Mouse (Mus musculus) neural tube, embryonic 14.5 days (tissue): Measurements from ENCODE around the gene Pcare. TPM values are rescaled to one million over a fixed set of nuclear protein-coding genes. Genes with fewer than 3 reads are reported as not detected.

Source experiments
- ATAC-seq: fragments of 200-750 bp; cut with Nextera tagmentation; 2 replicates; pipeline ENCODE4 v1.8.0; 2017; ENCODE audit warnings: low read depth, mild to moderate bottlenecking, moderate TSS enrichment, moderate library complexity
- H3K27ac ChIP-seq: fragments of 300-500 bp; sonication (generic); 2 replicates; pipeline ENCODE4 v1.5.1; 2014; ENCODE audit warnings: low read depth, mild to moderate bottlenecking, control low read depth, low read length, moderate library complexity, mixed read lengths
- H3K27me3 ChIP-seq: fragments of 300-500 bp; sonication (generic); 2 replicates; pipeline ENCODE4 v1.6.1; 2014; ENCODE audit warnings: low read length; ENCODE audit not compliant: control insufficient read depth, insufficient read depth
- H3K36me3 ChIP-seq: fragments of 300-500 bp; sonication (generic); 2 replicates; pipeline ENCODE4 v1.6.1; 2014; ENCODE audit warnings: low read length, mixed read lengths; ENCODE audit not compliant: control insufficient read depth, insufficient read depth
- H3K4me1 ChIP-seq: fragments of 300-500 bp; sonication (generic); 2 replicates; pipeline ENCODE4 v1.6.1; 2014; ENCODE audit warnings: low read length; ENCODE audit not compliant: control insufficient read depth, insufficient read depth
- H3K4me2 ChIP-seq: fragments of 300-500 bp; sonication (generic); 2 replicates; pipeline ENCODE4 v1.6.1; 2014; ENCODE audit warnings: mild to moderate bottlenecking, low read depth, low read length, control low read depth
- H3K4me3 ChIP-seq: fragments of 300-500 bp; sonication (generic); 2 replicates; pipeline ENCODE4 v1.5.1; 2014; ENCODE audit warnings: low read depth, low read length, control low read depth, mixed read lengths
- H3K9ac ChIP-seq: fragments of 300-500 bp; sonication (generic); replicated peaks from 2 replicates; pipeline ENCODE4 v1.6.1; 2014; ENCODE audit warnings: low read depth, mild to moderate bottlenecking, control low read depth, low read length, mixed read lengths
- H3K9me3 ChIP-seq: fragments of 300-500 bp; sonication (generic); 2 replicates; pipeline ENCODE4 v1.6.1; 2016; ENCODE audit warnings: low read length; ENCODE audit not compliant: control insufficient read depth
- WGBS: fragments of 180-500 bp; shearing (Covaris S2); extraction: QIAGEN DNeasy Blood & Tissue Kit; methylation state at CpG from one replicate; pipeline ENCODE4 v1.1.7; 2014; 5-methylcytosine and 5-hydroxymethylcytosine counted together
- polyA plus RNA-seq: library from polyadenylated mRNA; unstranded; fragments of >200 nt; fragmentation: Nextera tagmentation; extraction: Ambion mirVana; gene quantifications from 2 replicates; pipeline ENCODE4 v1.2.1, GENCODE M21; 2014

Pcare gene
- polyA plus RNA-seq, 1 experiment from 2014 or later, result not detected

- Histone ChIP-seq H3K9ac (no peak overlapping the region), H3K4me3 (no peak overlapping the region), H3K9me3 (no peaks in the 10 kb centered on the region), H3K27me3 (no peaks in the 10 kb centered on the region), H3K27ac (peak overlapping the region; percentile 48; the same call in 1 of the 2 replicates), H3K4me2 (no peak overlapping the region), H3K36me3 (no peaks in the 10 kb centered on the region), H3K4me1 (0 out of 2 replicates have a peak, but pooled peaks cover 3% of the 10 kb centered on the region)
- no peak; the same call in 1 of the 2 replicates for ATAC-seq
- WGBS, result 51% methylated on average over 8 of the region's 8 CpGs
Observed at GRCm38 (mm10) chr17:71747561-71747960, 5.1 kb downstream of the Pcare start.

DNA sequence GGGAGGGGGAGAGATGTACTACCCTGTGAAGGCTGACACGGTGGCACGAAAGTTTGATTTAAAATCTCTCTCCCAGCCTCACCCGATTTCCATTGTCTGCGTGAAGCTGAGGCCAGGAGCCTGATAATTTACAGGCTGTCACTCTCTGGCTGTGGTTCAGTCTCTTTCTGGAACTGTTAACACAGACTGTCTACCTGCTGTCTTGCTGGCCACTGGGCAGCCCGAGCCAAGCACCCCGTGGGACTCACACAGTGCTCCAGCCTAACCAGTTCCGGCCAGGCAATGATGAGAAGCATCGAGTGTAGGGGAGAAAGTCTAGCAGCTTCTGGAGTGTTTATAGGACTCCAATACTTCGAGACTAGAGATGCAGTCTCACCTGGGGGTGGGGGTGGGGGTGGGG, 6.6 kb downstream of the Pcare start:
- 41% methylated on average over 9 of the region's 9 CpGs for WGBS
- ATAC-seq, result peak; percentile 42; the same call in 1 of the 2 replicates
- Histone ChIP-seq H3K9me3 (no peaks in the 10 kb centered on the region), H3K27me3 (no peaks in the 10 kb centered on the region), H3K9ac (no peak overlapping the region), H3K4me1 (0 out of 2 replicates have a peak, but pooled peaks cover 3% of the 10 kb centered on the region), H3K27ac (no peak overlapping the region), H3K4me3 (no peak overlapping the region), H3K4me2 (no peak overlapping the region), H3K36me3 (no peaks in the 10 kb centered on the region)

- Histone ChIP-seq H3K27ac (no peak overlapping the region), H3K4me2 (no peak overlapping the region), H3K9me3 (no peaks in the 10 kb centered on the region), H3K4me1 (0 out of 2 replicates have a peak, but pooled peaks cover 3% of the 10 kb centered on the region), H3K36me3 (no peaks in the 10 kb centered on the region), H3K4me3 (no peak overlapping the region), H3K27me3 (no peaks in the 10 kb centered on the region), H3K9ac (no peak overlapping the region)
- ATAC-seq, result no peak
- 28% methylated on average over 5 of the region's 5 CpGs for WGBS
Observed at GRCm38 (mm10) chr17:71742935-71743334, 9.8 kb downstream of the Pcare start.

DNA sequence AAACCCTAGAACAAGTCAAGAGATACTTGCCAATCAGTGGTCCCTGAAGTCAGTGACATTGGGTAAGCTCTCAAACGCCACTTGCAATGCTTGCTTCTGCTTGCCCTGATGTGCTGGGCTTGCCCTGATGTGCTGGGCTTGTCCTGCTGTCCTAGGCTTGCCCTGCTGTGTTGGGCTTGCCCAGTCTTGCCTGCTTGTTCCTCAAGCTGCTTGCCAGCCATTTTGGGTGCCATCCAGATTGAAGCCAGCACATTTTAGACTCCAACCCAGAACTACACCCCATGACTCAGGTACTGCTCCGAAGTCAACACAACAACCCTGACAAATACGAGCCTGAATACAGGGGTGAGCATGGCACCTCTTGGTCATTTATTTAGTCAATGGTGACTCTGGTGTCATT, 10.5 kb downstream of the Pcare start:
- Histone ChIP-seq H3K4me3 (no peak overlapping the region), H3K9ac (no peak overlapping the region), H3K27ac (no peak overlapping the region), H3K27me3 (no peaks in the 10 kb centered on the region), H3K9me3 (no peaks in the 10 kb centered on the region), H3K36me3 (no peaks in the 10 kb centered on the region), H3K4me1 (0 out of 2 replicates have a peak, but pooled peaks cover 3% of the 10 kb centered on the region), H3K4me2 (no peak overlapping the region)
- WGBS, result 84% methylated on average over 3 of the region's 3 CpGs
- no peak for ATAC-seq

DNA sequence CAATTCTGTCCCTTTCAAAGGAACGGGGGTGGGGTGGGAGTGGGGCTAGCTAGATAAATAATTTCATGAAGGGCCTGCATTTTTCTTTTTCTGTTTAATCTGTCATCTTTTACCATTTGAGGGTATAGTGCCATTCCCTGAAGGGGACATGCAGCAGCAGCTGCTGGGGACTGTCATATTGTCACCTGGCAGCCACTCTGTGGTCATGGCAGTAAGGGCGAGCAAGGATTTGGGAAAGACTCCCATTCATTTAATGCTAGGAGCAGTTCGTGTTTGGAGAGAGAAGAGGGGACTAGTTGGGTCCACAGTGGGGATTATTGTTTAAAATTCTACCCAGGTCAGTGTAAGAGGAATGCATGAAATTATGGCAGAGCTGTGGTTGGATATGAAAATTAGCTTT, 16.3 kb downstream of the Pcare start:
- H3K27ac ChIP-seq, result no peak overlapping the region
- no peaks in the 10 kb centered on the region for H3K27me3 ChIP-seq
- ATAC-seq, result no peak
- H3K4me1 ChIP-seq, result no peaks in the 10 kb centered on the region
- no peak overlapping the region for H3K9ac ChIP-seq
- no peak overlapping the region for H3K4me3 ChIP-seq
- H3K36me3 ChIP-seq, result no peaks in the 10 kb centered on the region
- no peaks in the 10 kb centered on the region for H3K9me3 ChIP-seq
- H3K4me2 ChIP-seq, result no peak overlapping the region
- 84% methylated on average over 3 of the region's 3 CpGs for WGBS

GRCm38 (mm10) chr17:71730655-71731054, 22.0 kb downstream of the Pcare start:
- 77% methylated on average over 2 of the region's 2 CpGs for WGBS
- Histone ChIP-seq H3K4me2 (no peak overlapping the region), H3K27me3 (no peaks in the 10 kb centered on the region), H3K4me3 (no peak overlapping the region), H3K27ac (no peak overlapping the region), H3K9ac (no peak overlapping the region), H3K4me1 (no peaks in the 10 kb centered on the region), H3K36me3 (no peaks in the 10 kb centered on the region), H3K9me3 (no peaks in the 10 kb centered on the region)
- ATAC-seq, result no peak

GRCm38 (mm10) chr17:71721019-71721418, 31.7 kb downstream of the Pcare start:
- WGBS, result 77% methylated on average over 3 of the region's 3 CpGs
- Histone ChIP-seq H3K27me3 (no peaks in the 10 kb centered on the region), H3K4me3 (no peak overlapping the region), H3K4me1 (no peaks in the 10 kb centered on the region), H3K27ac (no peak overlapping the region), H3K9me3 (no peaks in the 10 kb centered on the region), H3K36me3 (no peaks in the 10 kb centered on the region), H3K9ac (no peak overlapping the region), H3K4me2 (no peak overlapping the region)
- no peak for ATAC-seq

GRCm38 (mm10) chr17:71720434-71720833, 32.3 kb downstream of the Pcare start:
- Histone ChIP-seq H3K9me3 (no peaks in the 10 kb centered on the region), H3K9ac (no peak overlapping the region), H3K4me1 (no peaks in the 10 kb centered on the region), H3K4me2 (no peak overlapping the region), H3K4me3 (no peak overlapping the region), H3K27ac (no peak overlapping the region), H3K36me3 (no peaks in the 10 kb centered on the region), H3K27me3 (no peaks in the 10 kb centered on the region)
- no peak for ATAC-seq

- H3K27me3 ChIP-seq, result no peaks in the 10 kb centered on the region
- H3K4me2 ChIP-seq, result no peak overlapping the region
- no peaks in the 10 kb centered on the region for H3K36me3 ChIP-seq
- no peaks in the 10 kb centered on the region for H3K4me1 ChIP-seq
- no peak overlapping the region for H3K27ac ChIP-seq
- no peak for ATAC-seq
- no peak overlapping the region for H3K4me3 ChIP-seq
- 84% methylated on average over 8 of the region's 8 CpGs for WGBS
- no peak overlapping the region for H3K9ac ChIP-seq
- H3K9me3 ChIP-seq, result no peaks in the 10 kb centered on the region
Observed at GRCm38 (mm10) chr17:71717881-71718625, 34.6 kb downstream of the Pcare start.
